ENCODE assay signal across 14 mouse cellular contexts in the genomic region with DNA sequence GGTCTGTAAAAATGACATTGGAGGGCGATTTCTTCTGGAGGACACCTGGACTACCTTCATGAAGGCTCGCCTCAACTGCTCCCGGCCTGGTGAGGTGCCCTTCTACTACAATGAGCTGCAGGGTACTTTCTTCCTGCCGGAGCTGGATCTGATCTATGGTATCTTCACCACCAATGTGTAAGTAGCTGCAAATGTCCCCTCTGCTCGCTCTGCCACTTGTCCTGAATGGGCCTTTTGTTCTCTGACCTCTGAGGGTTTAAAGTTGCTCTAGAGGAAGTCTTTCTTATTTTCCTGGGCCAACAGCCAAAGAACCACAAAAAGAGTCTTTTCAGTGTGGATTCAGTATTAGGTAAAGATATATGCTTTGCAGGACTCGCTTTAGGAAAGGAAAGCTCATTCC.
DNase-seq lines count a peak whose midpoint lies in the region; ATAC-seq and TF ChIP-seq lines count a peak whose summit lies in the region.
"Had no signal": no experiment of that assay in that cellular context is flagged by ENCODE, and none has a peak within 500 bp of the region (broad histone marks: within the 10 kb centered on the region; RNA-seq: fewer than 3 reads in every experiment).

No protein-coding gene starts in this region.

- TF ChIP-seq POLR2A in kidney, adult 2 months (IDR thresholded peaks at IDR 0.05; ENCODE audit: low read depth, low read length) = no peak

- no peak for ATAC-seq in forebrain, embryonic 14.5 days
- ATAC-seq in forebrain, embryonic 15.5 days (replicated peaks) = no peak
- no peak for ATAC-seq in midbrain, embryonic 14.5 days (ENCODE audit: low FRiP score, low TSS enrichment)
- no peak for ATAC-seq in midbrain, embryonic 16.5 days
- ATAC-seq: hindbrain, embryonic 16.5 days had no signal

- no peak overlapping the region for H3K9ac ChIP-seq in forebrain, embryonic 14.5 days (ENCODE audit: low read length)
- H3K9ac ChIP-seq in forebrain, embryonic 15.5 days (replicated peaks) = no peak overlapping the region
- no peak overlapping the region for H3K9ac ChIP-seq in midbrain, embryonic 14.5 days (replicated peaks; ENCODE audit: low read length)
- H3K9ac ChIP-seq in midbrain, embryonic 16.5 days (ENCODE audit: low read depth, low read length) = no peak overlapping the region
- H3K9ac ChIP-seq: embryonic facial prominence, embryonic 13.5 days had no signal

- no peaks in the 10 kb centered on the region for H3K27me3 ChIP-seq in forebrain, embryonic 14.5 days (replicated peaks; ENCODE audit: control insufficient read depth, insufficient read depth, low read length)
- no peaks in the 10 kb centered on the region for H3K27me3 ChIP-seq in forebrain, embryonic 15.5 days
- no peaks in the 10 kb centered on the region for H3K27me3 ChIP-seq in kidney, adult 2 months (replicated peaks; ENCODE audit: control insufficient read depth, insufficient read depth, low read length)
- H3K27me3 ChIP-seq in midbrain, embryonic 14.5 days (ENCODE audit: control insufficient read depth, insufficient read depth, low read length) = no peaks in the 10 kb centered on the region
- no peaks in the 10 kb centered on the region for H3K27me3 ChIP-seq in midbrain, embryonic 16.5 days (ENCODE audit: control insufficient read depth, insufficient read depth, low read depth, low read length)
- H3K27me3 ChIP-seq: embryonic facial prominence, embryonic 13.5 days had no signal

- H3K36me3 ChIP-seq in forebrain, embryonic 14.5 days (ENCODE audit: control insufficient read depth, insufficient read depth, low read length) = no peaks in the 10 kb centered on the region; the same call in 1 of the 2 replicates
- no peaks in the 10 kb centered on the region for H3K36me3 ChIP-seq in forebrain, embryonic 15.5 days
- H3K36me3 ChIP-seq in kidney, adult 2 months (ENCODE audit: control insufficient read depth, insufficient read depth, low read length) = no peaks in the 10 kb centered on the region
- no peaks in the 10 kb centered on the region for H3K36me3 ChIP-seq in midbrain, embryonic 14.5 days (ENCODE audit: control insufficient read depth, insufficient read depth, low read length)
- no peaks in the 10 kb centered on the region for H3K36me3 ChIP-seq in midbrain, embryonic 16.5 days (ENCODE audit: control insufficient read depth, insufficient read depth, low read length)
- H3K36me3 ChIP-seq: embryonic facial prominence, embryonic 13.5 days had no signal

- no peak for TF ChIP-seq CTCF in kidney, adult 2 months (conservative IDR thresholded peaks at IDR 0.05; ENCODE audit: insufficient read depth, insufficient read length, low read depth, low read length)

- no peak overlapping the region for H3K4me3 ChIP-seq in forebrain, embryonic 14.5 days (ENCODE audit: low read depth, low read length)
- H3K4me3 ChIP-seq in forebrain, embryonic 15.5 days = no peak overlapping the region
- no peak overlapping the region for H3K4me3 ChIP-seq in kidney, adult 2 months (ENCODE audit: insufficient read depth, low read depth, low read length)
- no peak overlapping the region for H3K4me3 ChIP-seq in midbrain, embryonic 14.5 days (replicated peaks; ENCODE audit: low read depth, low read length)
- no peak overlapping the region for H3K4me3 ChIP-seq in midbrain, embryonic 16.5 days (ENCODE audit: low read depth, low read length)
- H3K4me3 ChIP-seq: embryonic facial prominence, embryonic 13.5 days had no signal

- peak; percentile 6 for DNase-seq in forebrain, embryonic 14.5 days (ENCODE audit: low spot score)
- peak; percentile 40 for DNase-seq in kidney, adult 2 months
- no peak for DNase-seq in kidney, postnatal 4 days
- peak; percentile 27 for DNase-seq in midbrain, embryonic 14.5 days
- DNase-seq in testis, postnatal 14 days (ENCODE audit: low spot score) = peak; percentile 10
- no peak for DNase-seq in left cerebral cortex, adult 18-20 months (ENCODE audit: low spot score in 2 of 2)
- DNase-seq: adrenal gland, postnatal 14 days; cerebellum, adult 9-11 months; liver; retina, postnatal 1 day had no signal

- H3K27ac ChIP-seq in forebrain, embryonic 14.5 days (ENCODE audit: low read depth, low read length) = no peak overlapping the region
- no peak overlapping the region for H3K27ac ChIP-seq in forebrain, embryonic 15.5 days (replicated peaks)
- no peak overlapping the region for H3K27ac ChIP-seq in kidney, adult 2 months (ENCODE audit: insufficient read depth, low read depth, low read length)
- H3K27ac ChIP-seq in midbrain, embryonic 14.5 days (replicated peaks; ENCODE audit: low read depth, low read length) = no peak overlapping the region
- H3K27ac ChIP-seq in midbrain, embryonic 16.5 days (ENCODE audit: low read length) = no peak overlapping the region
- H3K27ac ChIP-seq: embryonic facial prominence, embryonic 13.5 days had no signal

- 56% methylated on average over 6 of the region's 6 CpGs for WGBS in forebrain, embryonic 14.5 days
- 59% methylated on average over 6 of the region's 6 CpGs for WGBS in forebrain, embryonic 15.5 days
- WGBS in kidney, adult 2 months = 61% methylated on average over 6 of the region's 6 CpGs
- 64% methylated on average over 6 of the region's 6 CpGs for WGBS in midbrain, embryonic 14.5 days
- 61% methylated on average over 6 of the region's 6 CpGs for WGBS in midbrain, embryonic 16.5 days

- no peaks in the 10 kb centered on the region for H3K4me1 ChIP-seq in forebrain, embryonic 14.5 days (ENCODE audit: control insufficient read depth, insufficient read depth, low read length)
- no peaks in the 10 kb centered on the region for H3K4me1 ChIP-seq in forebrain, embryonic 15.5 days
- no peaks in the 10 kb centered on the region for H3K4me1 ChIP-seq in kidney, adult 2 months (ENCODE audit: control insufficient read depth, insufficient read depth, low read length)
- no peaks in the 10 kb centered on the region for H3K4me1 ChIP-seq in midbrain, embryonic 14.5 days (ENCODE audit: control insufficient read depth, insufficient read depth, low read length)
- no peaks in the 10 kb centered on the region for H3K4me1 ChIP-seq in midbrain, embryonic 16.5 days (ENCODE audit: control insufficient read depth, insufficient read depth, low read length)
- H3K4me1 ChIP-seq: embryonic facial prominence, embryonic 13.5 days had no signal

- H3K9me3 ChIP-seq in forebrain, embryonic 14.5 days (replicated peaks; ENCODE audit: control insufficient read depth, low read length) = no peaks in the 10 kb centered on the region
- H3K9me3 ChIP-seq in forebrain, embryonic 15.5 days = no peaks in the 10 kb centered on the region
- no peaks in the 10 kb centered on the region for H3K9me3 ChIP-seq in midbrain, embryonic 14.5 days (ENCODE audit: control insufficient read depth, low read length)
- no peaks in the 10 kb centered on the region for H3K9me3 ChIP-seq in midbrain, embryonic 16.5 days (replicated peaks; ENCODE audit: control insufficient read depth, low read length, poor library complexity, severe bottlenecking)
- H3K9me3 ChIP-seq: embryonic facial prominence, embryonic 13.5 days had no signal

- no peak overlapping the region for H3K4me2 ChIP-seq in forebrain, embryonic 14.5 days (ENCODE audit: low read length)
- no peak overlapping the region for H3K4me2 ChIP-seq in forebrain, embryonic 15.5 days (replicated peaks)
- H3K4me2 ChIP-seq in midbrain, embryonic 14.5 days (ENCODE audit: low read length) = no peak overlapping the region
- no peak overlapping the region for H3K4me2 ChIP-seq in midbrain, embryonic 16.5 days (ENCODE audit: low read length)
- H3K4me2 ChIP-seq: embryonic facial prominence, embryonic 13.5 days had no signal

Comparison
In these comparisons a context has a peak if more than half of its experiments do, and no peak if none do; other contexts are left out.
1. DNase-seq: peak in forebrain, embryonic 14.5 days (single experiment), kidney, adult 2 months (single experiment), midbrain, embryonic 14.5 days (single experiment) and testis, postnatal 14 days (single experiment); none in kidney, postnatal 4 days (0 of 2) and left cerebral cortex, adult 18-20 months (0 of 2).